Mouse (Mus musculus) c-Kit-positive CD71-negative TER-119-negative erythroid progenitor cells, embryonic 14.5 days (primary cell): ENCODE data around the gene Pcgf6.
"Not testable (repeated sequence)": the region's sequence is repeated elsewhere in the genome, so short reads cannot be mapped to it uniquely, and the experiment has no call there.

Experiments
- DNase-seq: peaks from one replicate; pipeline ENCODE4 v3.0.0-alpha.2; 2013; ENCODE audit warnings: low read depth

Pcgf6 gene

GRCm38 (mm10) chr19:46998168-46998870 lies 52.4 kb downstream of the Pcgf6 start:
- DNase-seq = no peak

- no peak for DNase-seq
Observed at GRCm38 (mm10) chr19:46996095-46996494, 54.6 kb downstream of the Pcgf6 start.

- DNase-seq = not testable (repeated sequence)
Observed at GRCm38 (mm10) chr19:46992329-46992728, 58.4 kb downstream of the Pcgf6 start.

- DNase-seq = peak; percentile 84
Observed at GRCm38 (mm10) chr19:46991145-46991544, 59.6 kb downstream of the Pcgf6 start.

- DNase-seq = not testable (repeated sequence)
Observed at GRCm38 (mm10) chr19:46990625-46991024, 60.1 kb downstream of the Pcgf6 start.

GRCm38 (mm10) chr19:46990153-46990518 lies 60.6 kb downstream of the Pcgf6 start:
- DNase-seq = no peak

GRCm38 (mm10) chr19:46989479-46990152 lies 61.1 kb downstream of the Pcgf6 start:
- DNase-seq = no peak

GRCm38 (mm10) chr19:46988231-46989087 lies 62.2 kb downstream of the Pcgf6 start:
- peak; percentile 65 for DNase-seq

- DNase-seq = no peak
Observed at GRCm38 (mm10) chr19:46987646-46988045, 63.1 kb downstream of the Pcgf6 start.

- no peak for DNase-seq
Observed at GRCm38 (mm10) chr19:46984726-46985622, 65.7 kb downstream of the Pcgf6 start.

GRCm38 (mm10) chr19:46983966-46984380 lies 66.7 kb downstream of the Pcgf6 start:
- DNase-seq = peak; percentile 37
